Mouse (Mus musculus) bone marrow macrophage, adult 2 months (primary cell): ENCODE results near the gene Rapgef5. TPM values are rescaled to one million over a fixed set of nuclear protein-coding genes. Genes with fewer than 3 reads are reported as not detected.
A peak's percentile ranks its signal among the peaks of the same experiment; 100 is the strongest.

Source experiments
- H3K27ac ChIP-seq: 2 replicates; pipeline ENCODE4 v1.5.1; 2012; ENCODE audit warnings: low read depth, low read length; ENCODE audit not compliant: insufficient read depth
- H3K4me1 ChIP-seq: 2 replicates; pipeline ENCODE4 v1.6.1; 2012; ENCODE audit warnings: low read length; ENCODE audit not compliant: control insufficient read depth, insufficient read depth
- H3K4me3 ChIP-seq: 2 replicates; pipeline ENCODE4 v1.5.1; 2012; ENCODE audit warnings: mild to moderate bottlenecking, low read length, moderate library complexity; ENCODE audit not compliant: insufficient read depth
- CTCF ChIP-seq: IDR thresholded peaks from 2 replicates; pipeline ENCODE4 v1.5.1; 2012; ENCODE audit warnings: low read depth, mild to moderate bottlenecking, low read length, moderate library complexity
- POLR2A ChIP-seq: IDR thresholded peaks from 2 replicates; pipeline ENCODE4 v1.6.1; 2012; ENCODE audit warnings: mild to moderate bottlenecking, low read depth, low read length, borderline replicate concordance
- polyA plus RNA-seq: library from polyadenylated mRNA; stranded (reverse); fragments of >200 nt; gene quantifications from 2 replicates; pipeline ENCODE4 v1.2.4, GENCODE M21; 2012; ENCODE audit not compliant: missing spikeins, insufficient read depth, insufficient read length

The Rapgef5 gene
- 20.8 and 28.7 TPM in 2 replicates for polyA plus RNA-seq

GRCm38 (mm10) chr12:117516179-117516578 is at the start of gene Rapgef5:
Gene Rapgef5, plus strand, starts transcription at chr12:117516479.
- TF ChIP-seq POLR2A, result no peak
- peaks cover 33% of the 10 kb centered on the region for H3K4me1 ChIP-seq
- H3K27ac ChIP-seq, result peak within 1 kb of the TSS; percentile 84
- H3K4me3 ChIP-seq, result peak within 1 kb of the TSS; percentile 46; the same call in 1 of the 2 replicates

DNA sequence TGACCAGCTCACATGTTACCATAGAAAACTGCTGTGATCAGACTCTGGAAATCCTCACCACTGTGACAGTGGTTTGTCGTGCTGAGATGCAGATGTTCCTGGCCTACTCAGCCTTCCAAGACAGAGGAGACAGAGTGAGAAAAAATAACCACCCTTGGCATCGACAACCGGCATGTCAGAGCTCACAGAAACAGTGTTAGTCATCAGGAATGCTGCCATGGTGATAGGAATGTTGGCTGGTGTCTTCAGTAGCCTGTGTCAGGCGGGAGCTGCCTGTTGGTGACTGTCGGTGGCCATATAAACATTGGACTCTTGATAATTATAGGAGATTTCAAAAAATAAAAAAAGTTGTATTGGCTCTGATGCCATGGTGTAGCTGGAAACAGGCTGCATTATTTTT is 48.0 kb upstream of the Rapgef5 start:
- Histone ChIP-seq H3K4me1 (peaks cover 14% of the 10 kb centered on the region), H3K27ac (no peak overlapping the region), H3K4me3 (no peak overlapping the region)
- TF ChIP-seq CTCF (no peak), POLR2A (no peak)

- Histone ChIP-seq H3K4me3 (no peak overlapping the region), H3K4me1 (peaks cover 65% of the 10 kb centered on the region), H3K27ac (peak overlapping the region; percentile 93)
- TF ChIP-seq CTCF (no peak), POLR2A (no peak)
Observed at GRCm38 (mm10) chr12:117479014-117479413, 37.3 kb upstream of the Rapgef5 start.

GRCm38 (mm10) chr12:117479680-117480079 is 36.6 kb upstream of the Rapgef5 start:
- peak overlapping the region; percentile 93 for H3K27ac ChIP-seq
- H3K4me3 ChIP-seq, result no peak overlapping the region
- TF ChIP-seq POLR2A, result no peak
- no peak for TF ChIP-seq CTCF
- H3K4me1 ChIP-seq, result peaks cover 65% of the 10 kb centered on the region

DNA sequence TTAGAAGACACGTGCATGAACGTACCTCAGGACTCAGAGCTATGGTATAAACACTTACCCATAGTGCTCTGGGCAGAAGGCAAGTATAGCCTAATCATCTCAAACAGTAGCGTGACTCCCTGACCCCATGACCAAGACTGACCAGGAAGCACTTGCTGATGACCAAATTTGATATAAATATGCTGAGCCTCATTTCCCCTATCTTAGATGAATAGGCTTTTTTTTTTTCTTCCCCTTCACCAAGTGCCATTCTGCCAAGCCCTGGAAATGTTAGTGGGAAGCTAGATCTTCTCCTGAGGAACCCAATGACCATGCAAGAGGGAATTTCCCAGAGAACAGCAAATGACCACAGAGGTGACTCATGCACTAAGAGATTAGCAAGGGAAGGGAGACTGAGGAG is 35.3 kb upstream of the Rapgef5 start:
- H3K4me3 ChIP-seq, result no peak overlapping the region
- H3K27ac ChIP-seq, result peak overlapping the region; percentile 93
- TF ChIP-seq CTCF, result no peak
- no peak for TF ChIP-seq POLR2A
- peaks cover 62% of the 10 kb centered on the region for H3K4me1 ChIP-seq

GRCm38 (mm10) chr12:117482665-117483064 is 33.6 kb upstream of the Rapgef5 start:
- TF ChIP-seq CTCF (no peak), POLR2A (no peak)
- H3K4me1 ChIP-seq, result peaks cover 56% of the 10 kb centered on the region
- peak overlapping the region; percentile 80 for H3K27ac ChIP-seq
- H3K4me3 ChIP-seq, result no peak overlapping the region

DNA sequence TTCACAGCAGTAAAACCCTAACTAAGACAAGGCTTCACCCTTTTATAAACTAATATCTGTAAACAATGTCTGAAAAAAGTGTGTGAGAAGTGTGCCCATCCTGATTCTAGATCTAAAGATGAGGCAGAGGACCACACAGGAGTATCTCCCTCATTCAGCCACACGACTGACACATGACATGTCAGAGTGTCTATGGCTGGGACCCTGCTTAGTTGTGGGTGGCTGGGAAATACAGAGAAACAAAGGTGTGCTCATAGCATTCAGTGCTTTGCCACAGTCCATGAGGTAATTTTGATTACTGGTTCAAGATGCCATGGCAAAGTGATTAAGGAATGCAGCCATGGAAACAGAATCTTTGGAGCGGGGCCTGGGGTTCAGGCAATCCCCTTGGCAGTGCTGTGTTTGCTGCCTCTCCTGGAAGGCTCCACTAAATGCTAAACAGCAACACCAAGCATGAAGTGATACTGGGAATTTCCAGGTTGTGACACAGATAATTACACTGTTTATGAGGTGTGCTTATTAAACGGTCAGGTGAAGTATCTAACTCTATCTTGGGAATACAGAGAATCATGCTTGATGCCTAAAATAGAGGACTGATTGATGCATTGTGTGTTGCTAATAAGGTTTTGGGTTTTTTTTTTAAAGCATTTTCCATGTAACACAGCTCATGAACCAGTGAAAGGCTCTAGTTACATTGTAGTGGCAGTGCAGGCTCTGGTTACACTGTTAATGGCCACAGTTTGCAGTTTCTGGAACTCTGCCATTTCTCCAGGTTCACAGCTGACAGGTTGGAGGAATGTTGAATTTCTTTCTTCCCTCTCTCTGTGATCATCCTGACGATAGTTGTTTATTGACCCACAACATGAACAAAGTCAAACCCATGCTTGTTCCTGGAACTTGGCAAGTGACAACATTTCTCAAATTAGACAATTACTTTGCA is 29.9 kb upstream of the Rapgef5 start:
- Histone ChIP-seq H3K4me3 (no peak overlapping the region), H3K4me1 (peaks cover 35% of the 10 kb centered on the region), H3K27ac (no peak overlapping the region)
- TF ChIP-seq POLR2A (no peak), CTCF (no peak)

GRCm38 (mm10) chr12:117496501-117497176 is 19.6 kb upstream of the Rapgef5 start:
- Histone ChIP-seq H3K4me3 (no peak overlapping the region), H3K27ac (no peak overlapping the region), H3K4me1 (peaks cover 10% of the 10 kb centered on the region)
- TF ChIP-seq POLR2A, result no peak
- TF ChIP-seq CTCF, result no peak

DNA sequence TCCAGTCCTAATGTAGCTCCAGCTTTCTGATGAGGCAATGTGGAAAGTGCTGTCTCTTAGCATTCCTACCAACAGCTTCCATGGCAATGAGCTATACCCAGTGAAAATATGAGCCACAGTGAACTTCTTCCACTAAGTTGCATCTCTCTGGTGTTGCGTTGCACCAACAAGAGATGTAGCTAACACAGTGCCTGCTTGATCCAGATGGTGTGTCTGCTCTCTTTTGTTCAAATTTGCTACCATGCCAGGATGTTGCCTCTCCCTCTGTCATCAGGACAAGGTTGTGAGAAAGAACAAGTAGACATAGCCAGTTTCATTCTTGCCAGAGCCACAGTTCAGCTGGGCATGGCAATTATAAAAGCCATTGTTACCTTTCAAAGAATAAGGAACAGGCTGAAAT is 18.9 kb upstream of the Rapgef5 start:
- TF ChIP-seq POLR2A (no peak), CTCF (no peak)
- H3K4me1 ChIP-seq, result peaks cover 10% of the 10 kb centered on the region
- no peak overlapping the region for H3K4me3 ChIP-seq
- H3K27ac ChIP-seq, result no peak overlapping the region

DNA sequence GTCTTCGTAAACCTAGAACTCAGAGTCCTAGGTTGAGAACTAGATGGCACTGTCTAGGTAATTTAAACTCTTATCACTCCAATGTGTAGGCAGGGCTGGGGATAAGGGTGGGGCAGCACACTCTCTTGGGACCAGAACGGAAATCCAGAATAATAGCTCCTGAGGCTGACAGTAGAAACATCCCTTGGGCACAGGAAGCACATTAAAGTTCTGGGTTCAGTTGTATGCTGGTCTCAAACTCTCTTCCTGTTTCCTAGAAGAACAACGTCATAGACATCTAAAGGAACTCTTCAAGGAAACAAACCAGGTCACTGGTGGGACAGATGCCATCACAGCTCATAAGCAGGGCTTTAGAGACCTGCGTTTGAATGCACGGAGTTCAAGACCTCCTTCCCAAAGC is 17.0 kb upstream of the Rapgef5 start:
- Histone ChIP-seq H3K4me3 (no peak overlapping the region), H3K27ac (no peak overlapping the region), H3K4me1 (peaks cover 13% of the 10 kb centered on the region)
- no peak for TF ChIP-seq CTCF
